Mouse (Mus musculus): Measurements from ENCODE around the gene Trpc4ap. TPM values are rescaled to one million over a fixed set of nuclear protein-coding genes. Genes with fewer than 3 reads are reported as not detected.

Gene Trpc4ap
- total and polyA plus RNA-seq, 3 experiments, result 60.4 to 187 (median 161) TPM

DNA sequence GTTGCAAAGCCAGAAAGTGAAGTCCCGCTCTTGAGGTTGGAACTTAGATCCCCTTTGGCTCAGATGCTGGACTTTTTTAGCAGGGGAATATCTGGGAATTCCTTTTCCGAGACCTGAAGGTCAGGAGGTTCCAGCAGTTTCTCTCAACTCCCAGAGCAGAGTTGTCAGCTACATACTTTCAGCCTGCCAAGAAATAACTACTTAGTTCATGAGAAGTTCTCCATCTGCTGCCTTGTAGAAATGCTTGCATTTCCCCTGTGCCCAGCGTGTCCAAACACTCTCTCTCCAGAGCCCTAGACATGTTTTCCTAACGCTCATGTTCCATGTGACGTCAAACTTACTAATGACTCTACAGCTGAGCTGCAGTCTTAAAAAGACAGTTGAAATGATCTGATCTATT lies 42.9 kb upstream of the Trpc4ap start:
- no peak for DNase-seq (ENCODE audit: low read depth, low spot score)
- Histone ChIP-seq H3K9ac (ENCODE audit: control insufficient read depth, low read depth, low read length, poor library complexity, severe bottlenecking) (no peak overlapping the region), H3K27ac (ENCODE audit: control insufficient read depth, low read depth, low read length) (no peak overlapping the region), H3K4me1 (ENCODE audit: control insufficient read depth in 1 of 2, insufficient read depth in 2 of 2, low read length in 2 of 2) (peaks cover 0 to 4% of the 10 kb centered on the region in 2 experiments; a peak in 2 of 4 replicates), H3K36me3 (ENCODE audit: control insufficient read depth in 1 of 2, insufficient read depth in 2 of 2, low read length in 2 of 2) (no peaks in the 10 kb centered on the region; a peak in 2 of 4 replicates), H3K79me2 (ENCODE audit: control insufficient read depth, insufficient read depth, low read length, poor library complexity) (no peaks in the 10 kb centered on the region), H3K27me3 (ENCODE audit: control insufficient read depth in 1 of 2, insufficient read depth in 2 of 2, low read length in 2 of 2) (peaks cover 1 to 3% of the 10 kb centered on the region in 2 experiments; a peak in 3 of 4 replicates), H3K4me3 (ENCODE audit: control insufficient read depth in 1 of 2, insufficient read depth in 1 of 2, low read depth in 2 of 2, low read length in 2 of 2) (no peak overlapping the region), H3K9me3 (replicated peaks; ENCODE audit: insufficient read depth, low read length) (no peaks in the 10 kb centered on the region)
- TF ChIP-seq MXI1 (IDR thresholded peaks at IDR 0.05; ENCODE audit: low read depth, low read length), result no peak
- no peak for TF ChIP-seq POLR2A (IDR thresholded peaks at IDR 0.05; ENCODE audit: control insufficient read depth in 1 of 2, insufficient read depth in 1 of 2, low read depth in 1 of 2, low read length in 2 of 2, poor library complexity in 1 of 2)
- TF ChIP-seq MAX (IDR thresholded peaks at IDR 0.05; ENCODE audit: low read length), result no peak
- TF ChIP-seq NRF1 (IDR thresholded peaks at IDR 0.05; ENCODE audit: insufficient read depth, low read depth, low read length, poor library complexity, severe bottlenecking), result no peak
- TF ChIP-seq BHLHE40 (IDR thresholded peaks at IDR 0.05; ENCODE audit: borderline replicate concordance, low read depth, low read length), result no peak
- TF ChIP-seq UBTF (IDR thresholded peaks at IDR 0.05; ENCODE audit: borderline replicate concordance, insufficient read depth, low read depth, low read length), result no peak
- no peak for TF ChIP-seq ETS1 (IDR thresholded peaks at IDR 0.05; ENCODE audit: low read depth, low read length)
- TF ChIP-seq MYC (IDR thresholded peaks at IDR 0.05; ENCODE audit: low read depth, low read length), result no peak
- no peak for TF ChIP-seq ZMIZ1 (IDR thresholded peaks at IDR 0.05; ENCODE audit: low read depth, low read length)
- TF ChIP-seq TAL1 (IDR thresholded peaks at IDR 0.05; ENCODE audit: low read length), result no peak
- TF ChIP-seq MAZ (IDR thresholded peaks at IDR 0.05; ENCODE audit: low read depth, low read length), result no peak
- TF ChIP-seq SIN3A (IDR thresholded peaks at IDR 0.05; ENCODE audit: low read length), result no peak
- no peak for TF ChIP-seq CHD2 (IDR thresholded peaks at IDR 0.05; ENCODE audit: low read length)
- TF ChIP-seq NELFE (IDR thresholded peaks at IDR 0.05; ENCODE audit: low read depth, low read length), result no peak
- TF ChIP-seq MEF2A (IDR thresholded peaks at IDR 0.05; ENCODE audit: extremely low read depth, insufficient replicate concordance, low read depth, low read length, poor library complexity, severe bottlenecking), result no peak
- no peak for TF ChIP-seq TBP (IDR thresholded peaks at IDR 0.05; ENCODE audit: low read depth, low read length)
- TF ChIP-seq RCOR1 (IDR thresholded peaks at IDR 0.05; ENCODE audit: low read depth, low read length), result no peak

DNA sequence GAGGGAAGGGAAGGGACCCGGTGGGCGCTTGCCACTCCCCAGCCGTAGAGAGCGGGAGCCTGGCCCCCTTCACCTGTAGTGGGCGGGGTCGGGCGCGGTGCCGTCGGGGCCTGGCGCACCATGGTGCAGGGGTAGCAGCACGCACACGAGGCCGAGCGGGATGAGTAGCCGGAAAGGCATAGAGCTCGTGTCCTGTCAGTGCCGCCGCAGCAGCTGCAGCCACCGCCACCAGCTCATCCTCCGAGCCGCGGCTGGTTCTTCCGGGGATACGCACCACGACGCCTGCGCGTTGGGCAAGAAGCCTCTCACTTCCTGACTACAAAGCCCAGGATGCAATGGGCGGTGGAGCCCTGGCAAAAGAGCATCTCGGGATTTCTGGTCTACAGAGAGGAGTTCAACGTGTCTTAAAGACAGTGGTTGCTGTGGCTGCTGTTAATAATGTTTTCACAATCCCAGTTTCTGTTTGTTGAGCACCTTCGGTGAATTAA lies 37.0 kb upstream of the Trpc4ap start, which contains the start of gene Edem2:
Gene Edem2, minus strand, starts transcription at position 318 of the 488 bp plus-strand sequence.
- peaks cover 0 to 3% of the 10 kb centered on the region in 2 experiments; a peak in 2 of 4 replicates for H3K36me3 ChIP-seq (ENCODE audit: control insufficient read depth in 1 of 2, insufficient read depth in 2 of 2, low read length in 2 of 2)
- H3K27me3 ChIP-seq (ENCODE audit: control insufficient read depth in 1 of 2, insufficient read depth in 2 of 2, low read length in 2 of 2), result peaks cover 1% of the 10 kb centered on the region in 2 experiments; a peak in 2 of 4 replicates
- H3K4me3 ChIP-seq (ENCODE audit: control insufficient read depth in 1 of 2, insufficient read depth in 1 of 2, low read depth in 2 of 2, low read length in 2 of 2), result peak within 1 kb of the TSS; percentile 66 to 85
- DNase-seq (ENCODE audit: low read depth, low spot score), result peak; percentile 96
- H3K27ac ChIP-seq (ENCODE audit: control insufficient read depth, low read depth, low read length), result no peak within 1 kb of the TSS
- no peaks in the 10 kb centered on the region for H3K9me3 ChIP-seq (replicated peaks; ENCODE audit: insufficient read depth, low read length)
- H3K4me1 ChIP-seq (ENCODE audit: control insufficient read depth in 1 of 2, insufficient read depth in 2 of 2, low read length in 2 of 2), result peaks cover 0 to 14% of the 10 kb centered on the region in 2 experiments; a peak in 2 of 4 replicates
- no peaks in the 10 kb centered on the region for H3K79me2 ChIP-seq (ENCODE audit: control insufficient read depth, insufficient read depth, low read length, poor library complexity)
- H3K9ac ChIP-seq (ENCODE audit: control insufficient read depth, low read depth, low read length, poor library complexity, severe bottlenecking), result peak within 1 kb of the TSS; percentile 68
- peak; percentile 89 for TF ChIP-seq TBP (IDR thresholded peaks at IDR 0.05; ENCODE audit: low read depth, low read length)
- peak; percentile 95; the same call in 1 of the 2 replicates for TF ChIP-seq POLR2AphosphoS2 (IDR thresholded peaks at IDR 0.05; ENCODE audit: low read length)
- TF ChIP-seq ELF1 (IDR thresholded peaks at IDR 0.05; ENCODE audit: low read depth, low read length), result peak; percentile 100
- no peak for TF ChIP-seq JUND (IDR thresholded peaks at IDR 0.05; ENCODE audit: low read depth, low read length)
- peak; percentile 92 for TF ChIP-seq NRF1 (IDR thresholded peaks at IDR 0.05; ENCODE audit: insufficient read depth, low read depth, low read length, poor library complexity, severe bottlenecking)
- TF ChIP-seq MAFK (IDR thresholded peaks at IDR 0.05; ENCODE audit: borderline replicate concordance, low read depth, low read length), result no peak
- no peak for TF ChIP-seq EP300 (IDR thresholded peaks at IDR 0.05; ENCODE audit: low read depth in 1 of 2, low read length in 2 of 2)
- TF ChIP-seq TCF12 (IDR thresholded peaks at IDR 0.05; ENCODE audit: low read depth, low read length), result peak; percentile 58
- TF ChIP-seq RAD21 (IDR thresholded peaks at IDR 0.05; ENCODE audit: low read depth, low read length), result no peak
- no peak for TF ChIP-seq ETS1 (IDR thresholded peaks at IDR 0.05; ENCODE audit: low read depth, low read length)
- no peak for TF ChIP-seq UBTF (IDR thresholded peaks at IDR 0.05; ENCODE audit: borderline replicate concordance, insufficient read depth, low read depth, low read length)
- TF ChIP-seq BHLHE40 (IDR thresholded peaks at IDR 0.05; ENCODE audit: borderline replicate concordance, low read depth, low read length), result no peak
- no peak for TF ChIP-seq ZKSCAN1 (IDR thresholded peaks at IDR 0.05; ENCODE audit: low read depth, low read length)
- no peak; the same call in 1 of the 2 replicates for TF ChIP-seq USF1 (IDR thresholded peaks at IDR 0.05; ENCODE audit: low read depth, low read length)
- TF ChIP-seq MAX (IDR thresholded peaks at IDR 0.05; ENCODE audit: low read length), result peak; percentile 60
- TF ChIP-seq POLR2AphosphoS5 (IDR thresholded peaks at IDR 0.05; ENCODE audit: borderline replicate concordance, low read depth, low read length), result no peak
- TF ChIP-seq GABPA (IDR thresholded peaks at IDR 0.05; ENCODE audit: low read depth, low read length), result no peak
- TF ChIP-seq RCOR1 (IDR thresholded peaks at IDR 0.05; ENCODE audit: low read depth, low read length), result 0 out of 2 replicates have a peak, but pooled peaks have one; percentile 12
- TF ChIP-seq MEF2A (IDR thresholded peaks at IDR 0.05; ENCODE audit: extremely low read depth, insufficient replicate concordance, low read depth, low read length, poor library complexity, severe bottlenecking), result no peak
